Mouse (Mus musculus) embryonic facial prominence, embryonic 10.5 days (tissue): Measurements from ENCODE around the gene Grik4. TPM values are rescaled to one million over a fixed set of nuclear protein-coding genes. Genes with fewer than 3 reads are reported as not detected.
A peak's percentile ranks its signal among the peaks of the same experiment; 100 is the strongest.
"Not testable (repeated sequence)": the region's sequence is repeated elsewhere in the genome, so short reads cannot be mapped to it uniquely, and the experiment has no call there.

ENCODE experiments used
- DNase-seq: peaks from one replicate; pipeline ENCODE4 v3.0.0-alpha.2; 2017; ENCODE audit warnings: low spot score
- H3K27ac ChIP-seq: fragments of 300-500 bp; sonication (generic); replicated peaks from 2 replicates; pipeline ENCODE4 v1.5.1; 2016; ENCODE audit warnings: mild to moderate bottlenecking
- H3K27me3 ChIP-seq: fragments of 300-500 bp; sonication (generic); replicated peaks from 2 replicates; pipeline ENCODE4 v1.6.1; 2016; ENCODE audit warnings: low read depth, mild to moderate bottlenecking; ENCODE audit not compliant: poor library complexity, severe bottlenecking
- H3K36me3 ChIP-seq: fragments of 300-500 bp; sonication (generic); replicated peaks from 2 replicates; pipeline ENCODE4 v1.6.1; 2016; ENCODE audit warnings: mild to moderate bottlenecking, moderate library complexity
- H3K4me1 ChIP-seq: fragments of 300-500 bp; sonication (generic); 2 replicates; pipeline ENCODE4 v1.6.1; 2016
- H3K4me3 ChIP-seq: fragments of 300-500 bp; sonication (generic); 2 replicates; pipeline ENCODE4 v1.5.1; 2016; ENCODE audit warnings: mild to moderate bottlenecking, moderate library complexity
- H3K9me3 ChIP-seq: fragments of 300-500 bp; sonication (generic); 2 replicates; pipeline ENCODE4 v1.6.1; 2016; ENCODE audit warnings: mild to moderate bottlenecking
- WGBS: fragments of 180-500 bp; shearing (Covaris S2); methylation state at CpG from one replicate; pipeline ENCODE4 v1.1.7; 2016; 5-methylcytosine and 5-hydroxymethylcytosine counted together
- polyA plus RNA-seq: library from polyadenylated mRNA; unstranded; fragments of >200 nt; fragmentation: Nextera tagmentation; extraction: Ambion mirVana; gene quantifications from 2 replicates; pipeline ENCODE4 v1.2.1, GENCODE M21; 2016

The Grik4 gene
- polyA plus RNA-seq, 1 experiment from 2014 or later, result 0.96 TPM

DNA sequence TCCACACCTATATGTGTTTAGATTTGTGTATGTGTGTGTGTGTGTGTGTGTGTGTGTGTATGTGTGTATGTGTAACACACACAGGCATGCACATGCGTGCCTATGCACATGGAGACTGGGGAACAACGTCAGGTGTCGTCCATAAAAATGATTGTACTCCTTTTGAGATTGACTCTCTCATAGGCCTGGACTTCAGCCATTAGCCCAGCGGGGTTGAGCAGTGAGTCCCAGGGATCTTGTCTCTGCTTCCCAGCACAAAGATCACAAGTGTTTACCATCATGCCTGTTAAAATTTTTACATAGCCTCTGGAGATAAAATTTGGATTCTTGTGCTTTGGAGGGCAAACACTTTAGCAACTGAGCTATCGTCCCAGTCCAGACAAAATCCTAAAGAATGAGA, 157.4 kb downstream of the Grik4 start:
- WGBS, result 90% methylated on average over 5 of the region's 5 CpGs
- Histone ChIP-seq H3K4me1 (peaks cover 9% of the 10 kb centered on the region), H3K36me3 (no peaks in the 10 kb centered on the region), H3K9me3 (no peaks in the 10 kb centered on the region), H3K27ac (no peak overlapping the region), H3K27me3 (peaks cover 25% of the 10 kb centered on the region), H3K4me3 (no peak overlapping the region)
- DNase-seq, result no peak

DNA sequence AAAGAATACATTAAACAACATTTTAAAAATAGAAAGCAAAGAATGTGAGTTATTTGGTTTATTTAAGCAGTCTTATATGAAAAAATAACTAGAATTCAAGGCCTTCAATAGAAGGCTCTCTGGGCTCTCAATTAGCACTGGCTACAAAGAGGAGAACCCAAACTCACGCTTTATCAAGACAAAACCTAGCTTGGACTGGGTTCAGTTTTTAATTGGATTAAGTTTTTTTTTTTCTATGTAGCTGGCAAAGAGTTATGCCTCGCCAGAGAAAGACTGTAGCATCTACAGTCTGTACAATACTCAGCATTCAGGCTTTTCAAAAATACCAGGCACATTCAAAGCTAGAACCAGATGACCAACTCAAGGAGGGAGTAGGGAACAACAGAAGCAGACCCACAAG, 158.0 kb downstream of the Grik4 start:
- H3K4me3 ChIP-seq, result no peak overlapping the region
- 73% methylated on average over 2 of the region's 2 CpGs for WGBS

DNA sequence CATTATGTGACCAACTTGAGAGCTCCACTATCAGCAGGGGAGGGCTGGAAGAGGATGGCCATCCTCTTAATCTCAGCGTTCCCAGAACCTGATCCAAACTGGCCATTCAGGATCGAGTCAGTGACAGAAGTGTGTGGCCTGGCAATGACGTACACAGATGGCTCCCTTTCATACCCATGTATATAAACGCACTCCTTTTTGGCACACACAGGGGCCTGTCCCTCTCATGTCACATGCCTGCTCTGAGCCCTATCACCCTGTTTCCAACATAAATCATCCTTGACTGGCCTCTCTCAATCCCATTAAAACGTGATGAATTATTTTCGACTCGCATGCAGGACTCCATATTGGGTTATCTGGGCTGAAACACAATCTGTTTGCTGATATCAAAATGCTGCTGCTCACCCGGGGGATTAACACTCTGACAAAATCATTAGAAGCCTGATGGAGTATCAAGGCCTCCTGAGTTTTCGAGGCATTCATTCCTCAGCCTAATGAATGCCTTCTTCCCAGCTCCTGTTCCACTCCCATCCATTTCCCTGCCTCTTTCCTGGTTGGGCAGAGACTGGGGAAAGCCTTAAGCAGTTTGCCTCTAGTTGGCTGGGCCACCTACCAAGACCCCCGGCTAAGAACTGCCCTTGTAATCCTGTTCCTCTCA, 159.0 kb downstream of the Grik4 start:
- no peaks in the 10 kb centered on the region for H3K9me3 ChIP-seq
- H3K4me1 ChIP-seq, result 0 out of 2 replicates have a peak, but pooled peaks cover 3% of the 10 kb centered on the region
- peaks cover 17% of the 10 kb centered on the region; the same call in 1 of the 2 replicates for H3K27me3 ChIP-seq
- 78% methylated on average over 10 of the region's 10 CpGs for WGBS
- no peak for DNase-seq
- no peak overlapping the region for H3K4me3 ChIP-seq
- no peak overlapping the region for H3K27ac ChIP-seq
- no peaks in the 10 kb centered on the region for H3K36me3 ChIP-seq

More for the DNA sequence above, 158.0 kb downstream of the Grik4 start:
- peaks cover 21% of the 10 kb centered on the region for H3K27me3 ChIP-seq
- no peaks in the 10 kb centered on the region for H3K36me3 ChIP-seq
- no peaks in the 10 kb centered on the region for H3K9me3 ChIP-seq
- no peak for DNase-seq
- H3K4me1 ChIP-seq, result peaks cover 4% of the 10 kb centered on the region; the same call in 1 of the 2 replicates
- no peak overlapping the region for H3K27ac ChIP-seq

DNA sequence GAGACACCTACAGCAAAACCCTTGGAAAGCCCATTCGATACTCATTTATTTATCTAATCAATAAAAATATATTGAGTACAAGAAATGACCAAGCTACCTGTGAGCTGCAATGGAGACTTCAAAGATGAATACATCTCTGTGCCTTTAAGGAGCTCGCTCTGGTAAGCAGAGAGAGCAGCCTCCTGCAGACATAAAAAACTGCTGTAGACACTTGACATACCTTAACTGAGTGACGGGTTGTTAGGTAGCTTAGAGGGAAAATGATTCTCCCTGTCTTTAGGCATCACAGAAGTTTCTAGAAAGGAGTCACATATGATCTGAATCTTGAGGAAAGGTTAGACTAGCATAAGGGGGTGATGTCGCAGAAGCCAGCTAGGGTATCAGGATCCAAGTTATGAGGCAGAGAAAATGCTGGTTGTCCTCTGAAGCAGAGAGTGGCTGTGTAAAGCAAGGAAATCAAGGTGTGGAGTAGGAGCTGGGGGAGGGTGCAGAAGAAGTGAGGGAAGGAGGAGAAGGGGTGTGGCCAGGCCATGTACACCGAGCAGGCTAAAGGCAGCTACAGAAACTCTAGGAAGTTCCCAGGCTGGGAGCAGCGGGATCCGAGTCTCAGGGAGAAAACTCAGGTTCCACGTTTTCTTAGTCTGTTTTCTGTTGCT, 160.9 kb downstream of the Grik4 start:
- Histone ChIP-seq H3K36me3 (no peaks in the 10 kb centered on the region), H3K4me1 (peaks cover 6% of the 10 kb centered on the region; the same call in 1 of the 2 replicates), H3K27me3 (0 out of 2 replicates have a peak, but pooled peaks cover 7% of the 10 kb centered on the region), H3K4me3 (no peak overlapping the region), H3K27ac (no peak overlapping the region), H3K9me3 (no peaks in the 10 kb centered on the region)
- DNase-seq, result no peak
- WGBS, result 54% methylated on average over 8 of the region's 8 CpGs

DNA sequence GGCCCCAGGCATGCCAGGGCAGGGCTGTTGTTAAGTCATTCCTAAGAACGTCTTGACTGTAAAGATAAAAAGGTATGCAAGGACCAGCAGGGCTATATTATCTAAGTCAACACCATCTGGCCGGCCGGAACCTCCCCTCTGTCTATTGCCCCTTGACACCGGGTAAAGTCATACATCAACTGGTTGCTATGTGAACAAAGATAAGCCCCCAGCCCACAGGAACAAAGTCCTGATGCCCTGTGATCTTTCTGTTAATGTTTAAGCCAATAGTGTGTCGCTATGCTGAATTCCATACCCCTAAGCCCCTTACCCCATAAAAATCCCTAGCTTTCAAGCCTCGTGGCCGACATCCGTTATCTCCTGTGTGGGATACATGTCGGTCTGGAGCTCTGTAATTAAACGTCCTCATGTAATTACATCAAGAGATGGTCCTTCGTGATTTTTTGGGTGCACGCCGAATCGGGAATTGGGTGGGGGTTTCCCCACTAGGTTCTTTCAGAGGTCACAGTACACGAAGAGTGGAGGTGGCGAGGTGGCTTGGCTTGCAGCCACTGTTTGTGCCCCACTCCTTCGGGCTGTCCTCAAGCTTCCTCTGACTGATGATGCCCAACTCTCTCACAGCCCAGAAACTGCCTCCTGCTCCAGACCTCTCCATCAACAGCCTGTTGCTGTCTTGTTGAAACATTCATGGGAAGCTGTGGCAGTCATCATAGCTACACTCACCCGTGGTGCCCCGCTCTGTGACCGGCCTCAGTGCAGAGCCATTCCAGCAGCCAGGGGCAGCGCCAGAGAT, 165.6 kb downstream of the Grik4 start:
- not testable (repeated sequence) for H3K27ac ChIP-seq, H3K4me3 ChIP-seq, H3K9me3 ChIP-seq, DNase-seq, H3K36me3 ChIP-seq
- H3K27me3 ChIP-seq, result peaks cover 19% of the 10 kb centered on the region
- WGBS, result 80% methylated on average over 21 of the region's 21 CpGs
- H3K4me1 ChIP-seq, result peaks cover 18% of the 10 kb centered on the region

DNA sequence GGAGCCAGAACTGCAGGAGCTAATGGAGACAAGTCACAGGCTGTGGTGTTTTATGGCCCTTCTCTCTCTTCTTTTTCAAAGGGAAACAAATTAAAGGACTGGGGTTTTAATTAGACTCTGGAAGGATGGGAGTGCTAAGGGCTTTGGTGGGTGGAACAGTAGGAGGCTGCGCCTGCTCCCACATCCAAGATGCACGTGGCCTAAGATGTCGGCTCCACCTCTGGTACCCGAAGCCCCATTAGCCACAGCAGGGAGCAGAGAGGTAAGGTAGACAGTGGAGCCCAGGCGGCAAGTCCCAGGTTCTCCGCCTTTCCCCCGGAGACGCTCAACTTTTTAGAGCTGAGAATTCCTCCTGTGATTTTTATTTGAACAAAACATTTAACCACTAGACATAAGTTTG, 166.4 kb downstream of the Grik4 start:
- Histone ChIP-seq H3K27me3 (peaks cover 19% of the 10 kb centered on the region), H3K4me3 (no peak overlapping the region), H3K27ac (no peak overlapping the region), H3K36me3 (no peaks in the 10 kb centered on the region), H3K9me3 (no peaks in the 10 kb centered on the region), H3K4me1 (peaks cover 15% of the 10 kb centered on the region)
- 84% methylated on average over 8 of the region's 8 CpGs for WGBS
- no peak for DNase-seq

DNA sequence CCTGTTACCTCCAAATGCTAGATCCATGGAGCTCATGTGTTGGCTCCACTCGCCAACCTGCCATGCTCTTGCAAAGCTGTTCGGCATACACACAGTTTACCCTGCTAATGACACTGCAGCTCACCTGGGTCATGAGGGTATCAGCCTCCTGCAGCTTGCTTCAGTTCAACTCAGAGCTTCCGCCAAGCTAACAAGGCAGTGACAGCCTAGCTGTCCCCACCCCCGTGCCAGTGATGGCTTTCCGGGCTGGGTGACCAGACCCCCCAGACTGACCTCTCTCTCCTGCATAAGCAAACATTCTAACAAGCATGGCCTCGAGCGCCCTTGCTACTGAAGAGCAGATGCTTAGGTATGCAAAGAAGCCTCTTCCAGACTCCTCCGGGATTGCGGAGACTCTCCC, 167.5 kb downstream of the Grik4 start:
- Histone ChIP-seq H3K27me3 (peaks cover 19% of the 10 kb centered on the region), H3K4me3 (no peak overlapping the region), H3K9me3 (no peaks in the 10 kb centered on the region), H3K36me3 (no peaks in the 10 kb centered on the region), H3K27ac (no peak overlapping the region; the same call in 1 of the 2 replicates), H3K4me1 (peaks cover 15% of the 10 kb centered on the region)
- WGBS, result 61% methylated on average over 9 of the region's 9 CpGs
- no peak for DNase-seq

DNA sequence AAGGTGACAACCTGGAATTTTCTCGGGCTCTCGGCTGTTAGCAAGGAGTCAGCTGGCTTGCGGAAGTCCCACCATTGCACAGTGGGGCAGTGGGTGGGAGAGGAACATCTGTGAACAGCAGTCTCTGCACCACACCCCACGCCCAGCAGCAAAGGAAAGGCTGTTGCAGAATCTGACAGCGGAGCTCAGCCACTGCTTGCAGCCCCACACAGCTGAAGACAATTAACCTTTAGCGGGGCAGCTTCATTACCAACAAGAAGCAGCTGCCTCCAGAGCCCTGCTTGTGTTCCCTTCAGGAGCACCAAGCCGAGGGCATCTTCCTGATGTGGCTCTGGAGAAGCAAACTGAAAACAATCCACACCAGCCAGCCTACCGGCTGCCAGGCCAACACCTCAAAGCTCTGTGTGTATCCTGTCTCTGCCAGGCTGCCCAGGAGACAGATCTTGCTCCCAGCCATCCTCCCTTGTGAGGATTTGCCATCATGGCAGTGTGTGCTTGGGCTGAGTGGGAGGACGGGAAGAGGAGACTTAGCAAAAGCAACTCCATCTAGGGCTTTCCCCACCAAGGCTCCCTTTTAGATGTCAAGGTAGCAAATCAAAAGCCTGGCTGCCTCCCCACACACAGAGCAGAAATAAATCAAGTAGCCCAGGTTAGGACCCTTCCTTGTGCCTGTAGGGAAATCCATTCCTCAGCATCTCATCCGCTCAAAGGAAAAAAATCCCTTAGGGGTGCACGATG, 179.3 kb downstream of the Grik4 start:
- peak overlapping the region; percentile 75 for H3K27ac ChIP-seq
- H3K27me3 ChIP-seq, result peaks cover 11% of the 10 kb centered on the region
- peak; percentile 82 for DNase-seq
- WGBS, result 35% methylated on average over 11 of the region's 11 CpGs
- peak overlapping the region; percentile 32; the same call in 1 of the 2 replicates for H3K4me3 ChIP-seq
- H3K36me3 ChIP-seq, result no peaks in the 10 kb centered on the region
- no peaks in the 10 kb centered on the region for H3K9me3 ChIP-seq
- peaks cover 61% of the 10 kb centered on the region for H3K4me1 ChIP-seq

DNA sequence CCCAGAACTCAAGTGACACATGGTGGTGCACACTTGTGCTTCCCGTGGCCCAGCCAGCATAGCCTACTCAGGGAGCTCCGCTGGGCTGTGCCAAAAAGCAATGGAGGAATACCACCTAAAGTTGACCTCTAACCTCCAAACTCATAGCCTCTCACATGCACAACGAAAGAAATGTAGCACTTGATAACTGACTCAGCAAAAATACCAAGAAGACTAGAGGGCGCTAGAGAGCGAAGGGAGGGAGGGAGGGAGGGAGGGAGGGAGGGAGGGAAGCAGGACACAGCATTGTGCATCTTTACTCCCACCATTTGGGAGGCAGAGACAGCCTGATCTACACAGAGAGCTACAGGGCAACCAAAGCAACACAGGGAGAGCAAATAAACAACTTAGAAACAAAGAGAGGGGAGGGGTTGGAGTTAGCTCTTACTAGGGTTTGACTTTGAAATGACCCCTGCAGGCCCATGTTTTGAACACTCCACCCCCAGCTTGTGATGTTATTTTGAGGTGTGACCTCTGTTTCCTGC, 185.5 kb downstream of the Grik4 start:
- Histone ChIP-seq H3K4me3 (no peak overlapping the region), H3K27me3 (peaks cover 16% of the 10 kb centered on the region; the same call in 1 of the 2 replicates), H3K9me3 (no peaks in the 10 kb centered on the region), H3K4me1 (peaks cover 56% of the 10 kb centered on the region), H3K36me3 (no peaks in the 10 kb centered on the region), H3K27ac (no peak overlapping the region)
- 50% methylated on average over 5 of the region's 5 CpGs for WGBS
- DNase-seq, result no peak

DNA sequence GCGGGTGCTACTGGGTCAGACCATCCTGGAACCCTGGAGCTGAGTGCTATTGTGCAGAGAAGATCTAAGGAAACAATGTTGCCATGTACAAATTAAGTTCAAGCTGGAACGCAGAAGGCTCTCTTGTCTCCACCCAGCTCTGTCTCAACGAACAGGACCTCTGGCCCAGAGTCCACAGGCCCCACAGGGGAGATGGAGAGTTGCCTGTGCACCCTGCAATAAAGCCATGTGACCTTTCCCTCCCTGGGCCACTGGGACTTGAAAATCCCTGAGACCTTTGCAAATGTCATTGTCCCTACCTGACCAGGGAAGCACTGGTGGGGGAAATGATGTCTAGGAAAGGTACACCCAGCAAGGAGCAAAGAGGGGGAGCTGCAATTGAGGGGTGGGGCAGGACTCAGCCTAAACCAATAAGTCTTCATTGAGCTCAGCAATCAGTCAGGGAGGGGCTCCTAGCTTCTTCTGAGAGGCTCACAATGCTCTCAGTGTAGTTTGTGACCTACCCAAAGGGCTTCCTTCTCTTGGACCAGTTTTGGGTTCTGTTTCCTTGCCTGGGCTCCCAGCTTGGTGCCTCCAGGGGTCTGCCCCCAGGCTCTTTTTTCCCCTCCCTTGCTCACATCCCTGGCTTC, 187.2 kb downstream of the Grik4 start:
- H3K9me3 ChIP-seq, result no peaks in the 10 kb centered on the region
- WGBS, result 85% methylated on average over 3 of the region's 3 CpGs
- no peak overlapping the region for H3K4me3 ChIP-seq
- peaks cover 16% of the 10 kb centered on the region; the same call in 1 of the 2 replicates for H3K27me3 ChIP-seq
- no peaks in the 10 kb centered on the region for H3K36me3 ChIP-seq
- H3K27ac ChIP-seq, result no peak overlapping the region; the same call in 1 of the 2 replicates
- DNase-seq, result no peak
- peaks cover 41% of the 10 kb centered on the region for H3K4me1 ChIP-seq

DNA sequence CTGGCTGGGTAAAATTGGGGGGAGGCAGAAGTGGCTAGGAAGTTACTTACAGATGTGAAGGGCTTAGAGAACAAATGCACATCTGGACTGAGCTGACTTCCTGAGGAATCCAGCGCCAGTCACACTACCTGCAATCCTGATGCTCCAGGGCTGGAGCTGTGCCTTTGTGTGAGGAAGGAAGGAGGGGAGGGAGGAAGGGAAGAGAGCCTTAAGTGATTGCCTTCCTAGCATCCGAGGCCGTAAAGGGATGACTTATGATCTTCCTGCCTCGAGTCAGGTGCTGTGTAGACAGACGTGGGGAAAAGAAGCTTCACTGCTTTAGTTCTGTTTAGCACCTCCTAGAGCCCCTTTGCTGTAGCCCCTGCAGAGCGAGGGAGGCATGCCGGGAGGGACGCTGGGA, 189.6 kb downstream of the Grik4 start:
- Histone ChIP-seq H3K9me3 (no peaks in the 10 kb centered on the region), H3K4me1 (peaks cover 20% of the 10 kb centered on the region), H3K27ac (0 out of 2 replicates have a peak overlapping the region, but pooled peaks have one; percentile 49), H3K36me3 (no peaks in the 10 kb centered on the region), H3K4me3 (no peak overlapping the region), H3K27me3 (peaks cover 16% of the 10 kb centered on the region; the same call in 1 of the 2 replicates)
- WGBS, result 49% methylated on average over 8 of the region's 8 CpGs
- no peak for DNase-seq
